Mouse (Mus musculus) kidney, adult 9 months (tissue): ENCODE results near the gene Acot1.
A peak's percentile ranks its signal among the peaks of the same experiment; 100 is the strongest.

Experiments
- DNase-seq: peaks from one replicate; pipeline ENCODE4 v3.0.0; 2022

Gene Acot1

GRCm38 (mm10) chr12:84009171-84009965 lies at the start of gene Acot1:
Gene Acot1, plus strand, starts transcription at chr12:84009490.
- DNase-seq = peak; percentile 87

GRCm38 (mm10) chr12:83965235-83965634 lies 44.1 kb upstream of the Acot1 start:
- DNase-seq = no peak

DNA sequence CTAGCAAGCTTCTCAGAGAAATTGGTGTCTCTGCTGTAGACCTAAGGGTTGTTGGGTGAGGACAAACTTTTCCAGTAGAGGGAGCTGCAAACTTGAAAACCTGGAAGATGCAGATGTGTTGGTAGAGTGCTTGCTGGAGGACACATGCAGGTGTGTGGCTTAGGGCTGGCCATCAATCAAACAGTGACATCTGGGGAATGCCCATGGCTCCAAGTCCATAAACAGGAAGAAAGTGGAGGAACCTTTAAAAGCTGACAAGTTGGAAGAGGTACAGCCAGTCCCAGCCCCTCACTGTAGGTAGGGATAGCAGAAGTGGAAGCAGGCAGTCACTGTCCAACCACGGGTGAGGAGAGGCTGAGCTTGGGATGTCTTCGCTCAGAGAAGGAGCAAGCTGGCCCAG lies 37.2 kb upstream of the Acot1 start:
- peak; percentile 86 for DNase-seq

DNA sequence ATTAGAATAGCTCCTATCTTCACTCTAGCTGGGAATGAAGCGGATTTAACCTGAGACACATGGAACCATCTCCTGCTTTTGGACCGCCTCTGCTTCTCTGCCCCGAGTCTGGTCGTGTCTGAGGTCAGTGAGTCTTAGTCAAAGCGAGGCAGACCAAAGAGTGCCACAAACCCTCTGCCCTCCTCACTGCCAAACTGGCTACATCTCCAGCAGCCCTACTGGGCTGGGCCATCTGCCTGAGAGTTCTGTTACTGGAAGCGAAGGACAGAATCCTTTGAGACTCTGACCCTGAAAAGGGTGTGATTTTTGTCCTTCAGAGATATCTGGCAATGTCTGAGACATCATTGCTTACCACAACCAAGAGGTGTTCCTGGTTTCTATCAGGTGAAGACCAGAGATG lies 30.4 kb upstream of the Acot1 start:
- DNase-seq = no peak

- peak; percentile 80 for DNase-seq
These were observed 27.7 kb upstream of the Acot1 start for GRCm38 (mm10) chr12:83981615-83982014.

DNA sequence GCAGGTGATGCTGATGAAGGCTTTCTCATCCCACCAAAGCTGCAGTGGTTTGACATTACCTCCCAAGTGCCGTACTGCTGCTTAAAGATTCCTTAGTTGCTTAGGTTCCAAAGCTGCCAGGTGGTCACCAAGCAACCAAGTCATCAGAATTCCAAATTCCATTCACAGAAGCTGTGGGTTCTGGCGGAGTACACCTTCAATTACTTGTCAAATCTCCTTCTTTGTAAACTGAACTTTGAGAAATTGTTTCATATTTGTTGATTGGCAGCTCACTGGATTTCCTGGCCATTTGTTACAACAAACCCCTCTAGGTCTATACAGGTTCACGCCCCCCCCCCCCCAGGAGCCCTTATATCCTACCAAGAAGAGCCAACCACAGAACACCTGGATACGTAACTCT lies 24.5 kb upstream of the Acot1 start, which contains the start of gene Heatr4:
Gene Heatr4, minus strand, starts transcription at position 101 of the 400 bp plus-strand sequence.
- no peak for DNase-seq

GRCm38 (mm10) chr12:83987242-83987582 lies 22.1 kb upstream of the Acot1 start:
- no peak for DNase-seq

DNA sequence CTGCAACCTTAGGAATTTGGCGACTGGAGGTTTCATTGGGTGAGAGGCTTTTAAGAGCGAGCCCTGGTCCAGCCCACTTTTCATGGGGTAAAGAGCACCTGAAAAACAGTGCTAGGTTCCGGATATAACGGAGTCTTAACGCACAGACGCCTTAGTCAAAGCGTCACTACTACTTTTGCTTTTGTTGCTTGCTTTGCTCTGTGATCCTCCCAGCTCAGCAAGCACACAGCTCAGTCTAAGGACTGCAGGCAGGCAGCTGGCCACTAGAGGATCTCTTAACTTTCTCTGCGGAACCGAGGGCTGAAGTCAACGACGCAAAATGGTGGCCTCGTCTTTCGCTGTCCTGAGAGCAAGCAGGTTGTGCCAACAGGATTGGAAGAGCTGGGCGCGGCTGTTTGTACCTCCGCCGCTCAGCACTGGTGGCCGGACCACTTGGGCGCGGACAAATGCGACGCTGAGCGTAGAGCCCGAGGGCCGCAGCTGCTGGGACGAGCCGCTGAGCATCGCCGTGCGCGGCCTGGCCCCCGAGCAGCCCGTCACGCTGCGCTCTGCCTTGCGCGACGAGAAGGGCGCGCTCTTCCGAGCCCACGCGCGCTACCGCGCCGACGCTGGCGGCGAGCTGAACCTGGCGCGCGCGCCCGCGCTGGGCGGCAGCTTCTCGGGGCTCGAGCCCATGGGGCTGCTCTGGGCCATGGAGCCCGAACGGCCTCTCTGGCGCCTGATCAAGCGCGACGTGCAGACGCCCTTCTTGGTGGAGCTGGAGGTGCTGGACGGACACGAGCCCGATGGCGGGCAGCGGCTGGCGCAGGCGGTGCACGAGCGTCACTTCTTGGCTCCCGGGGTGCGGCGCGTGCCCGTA lies 21.5 kb upstream of the Acot1 start, which contains the start of gene Acot2:
Gene Acot2, plus strand, starts transcription at position 279 of the 859 bp plus-strand sequence.
- peak; percentile 88 for DNase-seq

DNA sequence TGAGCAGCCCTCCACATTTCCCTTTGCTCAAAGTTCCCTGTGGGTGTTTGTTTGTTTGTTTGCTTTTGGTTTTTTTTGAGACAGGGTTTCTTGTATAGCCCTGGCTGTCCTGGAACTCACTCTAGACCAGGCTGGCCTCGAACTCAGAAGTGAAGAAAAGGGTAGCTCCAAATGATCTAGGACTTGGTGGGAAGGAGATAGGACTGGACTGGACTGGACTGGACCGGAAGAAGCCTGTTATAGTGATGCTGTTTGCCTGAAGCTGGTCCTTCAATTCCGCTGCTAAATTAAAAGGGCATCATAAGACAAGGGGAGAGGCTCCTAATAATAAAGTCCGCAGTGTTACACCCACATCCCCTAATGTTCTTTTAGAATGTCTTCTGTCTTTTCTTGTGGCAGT lies 20.8 kb upstream of the Acot1 start:
- DNase-seq = no peak

DNA sequence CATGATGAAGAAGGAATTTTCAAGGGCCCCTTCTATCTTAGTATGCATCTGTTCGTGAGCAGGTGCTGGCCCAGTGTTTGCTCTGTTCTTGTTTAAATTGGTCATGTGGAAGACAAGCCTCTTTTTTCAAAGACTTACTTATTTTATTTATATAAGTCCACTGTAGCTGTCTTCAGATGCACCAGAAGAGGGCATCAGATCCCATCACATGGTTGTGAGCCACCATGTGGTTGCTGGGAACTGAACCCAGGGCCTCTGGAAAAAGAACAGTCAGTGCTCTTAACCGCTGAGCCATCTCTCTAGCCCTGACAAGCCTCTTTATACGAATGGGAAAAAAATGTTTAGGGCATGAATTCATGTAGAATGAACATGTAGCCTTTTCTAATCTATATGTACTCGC lies 19.9 kb upstream of the Acot1 start:
- DNase-seq = no peak

DNA sequence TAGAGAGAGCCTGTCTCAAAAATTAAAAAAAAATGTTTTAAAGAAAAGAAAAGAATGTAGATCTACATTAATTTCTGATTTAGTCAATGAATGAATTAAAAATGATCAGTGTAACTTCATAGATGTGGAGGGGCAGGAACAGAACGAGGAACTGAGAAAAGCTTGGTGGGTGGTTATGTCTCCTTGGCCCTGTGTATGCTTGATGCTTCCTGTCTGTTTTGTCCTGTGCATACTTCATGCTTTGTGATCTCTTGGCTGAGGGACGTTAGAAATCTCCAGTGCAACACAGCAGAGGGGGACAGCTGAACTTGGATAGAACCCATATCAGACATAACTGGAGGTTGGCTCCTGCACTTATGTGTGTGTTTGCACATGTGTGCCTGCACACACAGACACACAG lies 12.1 kb upstream of the Acot1 start:
- DNase-seq = no peak

- no peak for DNase-seq
These were observed 10.8 kb upstream of the Acot1 start for GRCm38 (mm10) chr12:83998341-83999107.

DNA sequence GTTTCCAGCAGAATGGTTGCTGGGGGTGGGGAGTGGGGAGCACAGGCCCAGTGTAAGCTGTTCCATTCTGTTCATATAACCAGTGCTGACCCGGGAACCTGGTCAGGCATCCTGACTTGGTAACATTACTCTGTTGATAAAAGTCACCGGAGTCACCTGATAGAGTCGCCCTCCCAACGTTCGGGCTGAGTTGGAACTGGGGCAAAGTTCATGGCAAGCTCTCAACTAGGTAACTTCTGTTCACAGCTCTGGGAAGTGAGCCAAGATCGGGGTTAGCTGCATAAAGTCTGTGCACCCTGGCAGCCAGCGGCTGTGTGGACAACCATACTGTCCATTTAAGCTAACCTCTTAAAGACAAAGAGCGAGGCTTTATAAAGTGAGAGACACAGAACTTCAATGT lies 10.1 kb upstream of the Acot1 start:
- DNase-seq = peak; percentile 96

DNA sequence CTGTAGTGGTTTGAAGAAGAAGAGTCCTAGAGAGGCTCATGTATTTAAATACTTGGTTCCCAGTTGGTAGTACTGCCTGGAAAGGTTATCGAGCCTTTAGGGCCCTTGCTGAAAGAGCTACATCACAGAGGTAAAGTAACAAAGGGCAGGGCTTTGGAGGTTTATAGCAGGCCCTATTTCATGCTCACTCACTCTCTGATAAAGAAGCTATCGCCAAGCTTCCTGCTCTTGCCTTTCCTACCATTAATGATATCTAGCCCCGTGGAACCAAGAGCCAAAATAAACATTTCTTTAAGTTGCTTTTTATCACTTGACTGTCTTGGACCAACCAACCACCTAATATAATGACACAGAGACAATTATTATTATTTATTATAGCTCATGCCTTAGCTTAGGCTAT lies 8.9 kb upstream of the Acot1 start:
- no peak for DNase-seq

DNA sequence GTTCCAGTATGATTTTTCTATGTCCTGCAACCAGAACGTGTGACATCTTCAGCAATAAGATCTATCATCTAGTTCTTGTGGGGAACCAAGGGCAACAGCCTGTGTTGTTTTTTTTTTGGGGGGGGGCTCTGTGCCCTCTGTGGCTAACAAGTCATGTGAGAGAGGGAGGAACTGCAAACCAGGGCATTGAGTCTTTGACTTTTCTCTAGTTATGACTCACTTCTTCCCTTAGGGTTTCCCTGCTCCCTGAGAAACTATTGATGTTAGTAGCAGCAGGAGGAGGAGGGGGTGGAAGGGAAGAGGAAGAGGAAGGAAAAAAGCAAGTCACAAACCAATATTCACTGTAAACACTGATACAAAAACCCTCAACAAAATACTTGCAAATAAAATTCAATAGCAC lies 5.4 kb upstream of the Acot1 start:
- DNase-seq = no peak

DNA sequence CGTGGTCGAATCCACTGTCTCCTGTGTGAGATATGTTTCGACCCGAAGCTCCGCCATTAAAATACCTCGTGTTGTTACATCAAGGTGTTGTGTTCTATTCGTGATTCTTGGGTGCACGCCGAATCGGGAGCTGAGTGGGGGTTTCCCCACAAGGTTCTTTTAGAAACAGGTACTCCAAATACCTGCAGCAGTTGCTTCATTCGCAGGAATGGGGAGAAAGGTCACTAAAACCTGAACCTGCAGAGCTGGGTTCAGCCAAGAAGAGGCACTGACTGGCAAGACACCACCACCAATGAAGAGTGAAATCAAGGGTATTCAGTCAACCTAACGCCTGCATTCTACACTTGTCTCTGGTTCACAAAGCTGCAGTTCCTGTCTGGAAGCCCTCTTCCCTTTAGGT lies 1.0 kb upstream of the Acot1 start:
- peak; percentile 57 for DNase-seq

DNA sequence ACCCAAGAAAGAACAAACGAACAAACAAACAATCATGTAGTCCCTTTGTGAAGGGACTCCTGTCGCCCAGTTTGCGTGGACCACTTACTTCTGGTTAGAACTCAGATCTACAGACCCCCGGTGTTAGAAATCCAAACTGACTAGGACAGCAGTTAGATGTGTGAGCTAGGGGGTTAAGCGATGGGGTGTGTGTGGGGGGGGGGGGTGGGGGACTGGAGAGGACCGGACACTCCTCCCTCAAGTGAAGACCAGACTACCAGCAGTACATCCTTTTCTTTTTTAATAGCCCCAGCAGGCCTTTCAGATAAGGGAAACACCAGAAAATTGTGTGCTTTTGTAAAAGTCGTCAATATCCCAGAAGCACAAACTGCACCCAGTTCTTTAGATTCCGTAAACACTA lies 561 bp upstream of the Acot1 start:
- no peak for DNase-seq

DNA sequence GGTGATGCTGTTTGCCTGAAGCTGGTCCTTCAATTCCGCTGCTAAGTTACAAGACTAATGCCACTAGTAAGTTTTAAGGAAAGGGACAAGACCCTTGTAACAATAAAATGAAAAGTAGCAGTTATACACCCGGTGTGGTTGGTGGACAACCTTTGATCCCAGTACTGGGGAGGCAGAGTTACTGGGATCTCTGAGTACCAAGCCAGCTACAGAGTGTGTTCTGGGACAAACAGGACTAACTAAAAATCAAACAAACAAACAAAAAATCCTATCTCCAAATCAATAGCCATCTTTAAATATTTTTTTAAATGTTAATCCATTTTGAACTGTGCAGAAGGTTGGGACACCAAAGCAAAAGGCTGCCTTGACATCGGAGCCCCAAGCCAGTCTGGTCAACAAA lies 911 bp downstream of the Acot1 start:
- no peak for DNase-seq

DNA sequence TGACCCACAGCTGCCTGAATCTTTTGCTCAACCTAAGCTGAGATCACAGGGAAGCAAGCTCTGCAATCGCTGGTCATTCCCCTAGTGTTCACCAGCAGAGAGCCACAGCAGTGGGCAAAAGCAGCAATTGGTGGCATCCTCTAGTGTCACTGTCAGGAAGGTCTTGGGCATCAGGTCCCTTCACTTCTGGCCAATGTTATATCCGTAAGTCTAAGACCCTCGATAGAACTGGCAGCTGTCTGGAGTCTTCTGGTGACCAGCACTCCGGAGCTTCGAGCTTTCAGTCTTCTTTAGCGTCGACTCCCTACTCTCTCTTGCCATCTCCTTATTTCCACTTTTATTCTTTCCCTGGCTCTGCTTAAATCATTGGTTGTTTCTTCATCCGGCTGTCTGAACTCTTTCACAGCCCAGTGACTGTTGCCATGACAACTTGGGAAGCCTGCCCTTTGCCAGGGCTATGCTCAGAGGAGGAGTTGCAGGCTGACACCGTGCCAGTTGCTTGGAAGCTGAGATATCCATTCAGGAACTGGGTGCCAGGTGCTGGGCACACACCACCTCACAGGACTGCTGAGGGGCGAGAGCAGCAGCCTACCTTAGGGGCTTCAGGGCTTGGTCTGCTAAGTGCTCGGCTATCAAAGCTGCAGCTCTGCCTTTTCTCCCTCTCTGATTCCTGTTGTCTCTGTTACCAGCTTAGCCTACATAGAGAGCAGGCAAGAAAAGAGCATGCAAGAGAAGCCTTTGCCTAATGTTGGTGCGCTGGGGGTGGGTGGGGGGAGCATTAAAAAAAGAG lies 2.2 kb downstream of the Acot1 start:
- peak; percentile 98 for DNase-seq

GRCm38 (mm10) chr12:84013130-84013529 lies 3.8 kb downstream of the Acot1 start:
- DNase-seq = no peak

DNA sequence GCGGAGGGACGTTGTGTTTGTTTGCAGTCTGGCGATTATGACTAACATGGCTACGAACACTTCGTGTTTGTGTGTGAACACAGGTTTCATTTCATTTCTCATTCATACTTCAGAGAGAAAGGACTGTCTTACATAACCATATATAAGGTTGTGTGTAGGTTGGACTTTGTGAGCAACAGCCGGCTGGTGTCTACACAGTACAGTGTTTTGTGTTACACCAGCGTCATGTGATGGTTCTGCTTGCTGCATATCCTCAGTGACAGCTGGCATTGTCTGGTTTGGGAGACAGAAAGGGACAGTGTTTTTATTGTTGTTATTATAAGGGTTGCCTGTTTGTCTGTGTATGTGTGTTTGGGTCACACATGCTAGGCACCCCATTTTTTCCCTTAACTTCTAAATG lies 4.4 kb downstream of the Acot1 start:
- DNase-seq = no peak

- peak; percentile 97 for DNase-seq
These were observed 11.2 kb downstream of the Acot1 start for GRCm38 (mm10) chr12:84020528-84020927.
